Mouse (Mus musculus): ENCODE results near the gene Gfm2.
"Not testable (repeated sequence)": the region's sequence is repeated elsewhere in the genome, so short reads cannot be mapped to it uniquely, and the experiment has no call there.

Gfm2 gene

GRCm38 (mm10) chr13:97137466-97138400 is at the start of gene Gfm2, which contains the start of gene Nsa2:
Gene Gfm2, plus strand, starts transcription at chr13:97137937.
Gene Nsa2, minus strand, starts transcription at chr13:97137937.
- DNase-seq = peak; percentile 91

DNA sequence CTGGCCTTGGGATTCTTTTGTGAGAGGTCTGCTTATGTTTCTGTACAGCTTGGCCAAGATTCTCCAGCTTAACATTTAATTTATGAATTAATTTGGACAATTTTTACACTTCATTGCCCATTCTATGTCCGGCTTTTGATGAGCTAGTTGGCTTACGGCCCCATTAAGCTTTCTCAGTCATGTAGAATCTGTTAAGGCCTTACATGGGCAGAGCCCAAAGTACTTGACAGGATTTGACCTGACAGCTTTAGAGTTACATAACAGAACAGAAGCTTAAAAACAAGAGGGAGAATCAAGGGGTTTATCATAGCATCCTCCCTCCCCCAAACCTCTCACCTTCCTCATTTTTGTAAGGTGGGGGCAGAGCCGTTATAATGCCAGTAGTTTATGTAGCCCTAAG is 49.6 kb upstream of the Gfm2 start:
- no peak for DNase-seq

DNA sequence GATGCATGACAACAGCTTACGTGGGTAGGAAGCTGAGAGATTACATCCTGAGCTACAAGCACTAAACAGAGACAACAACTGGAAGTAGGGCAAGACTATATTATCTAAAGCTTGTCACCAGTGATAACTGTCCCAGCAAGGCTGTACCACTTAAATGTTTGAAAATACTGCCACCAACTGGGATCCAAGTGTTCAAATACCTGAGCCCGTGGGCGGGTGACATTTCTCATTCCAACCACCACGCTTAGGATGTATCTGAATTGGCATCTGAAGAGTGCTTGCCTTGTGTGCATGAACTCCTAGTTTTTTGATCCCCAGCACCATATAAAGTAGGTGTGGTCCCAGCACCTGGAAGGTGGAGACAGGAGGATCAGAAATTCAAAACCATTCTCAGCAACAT is 42.0 kb upstream of the Gfm2 start:
- DNase-seq = no peak

DNA sequence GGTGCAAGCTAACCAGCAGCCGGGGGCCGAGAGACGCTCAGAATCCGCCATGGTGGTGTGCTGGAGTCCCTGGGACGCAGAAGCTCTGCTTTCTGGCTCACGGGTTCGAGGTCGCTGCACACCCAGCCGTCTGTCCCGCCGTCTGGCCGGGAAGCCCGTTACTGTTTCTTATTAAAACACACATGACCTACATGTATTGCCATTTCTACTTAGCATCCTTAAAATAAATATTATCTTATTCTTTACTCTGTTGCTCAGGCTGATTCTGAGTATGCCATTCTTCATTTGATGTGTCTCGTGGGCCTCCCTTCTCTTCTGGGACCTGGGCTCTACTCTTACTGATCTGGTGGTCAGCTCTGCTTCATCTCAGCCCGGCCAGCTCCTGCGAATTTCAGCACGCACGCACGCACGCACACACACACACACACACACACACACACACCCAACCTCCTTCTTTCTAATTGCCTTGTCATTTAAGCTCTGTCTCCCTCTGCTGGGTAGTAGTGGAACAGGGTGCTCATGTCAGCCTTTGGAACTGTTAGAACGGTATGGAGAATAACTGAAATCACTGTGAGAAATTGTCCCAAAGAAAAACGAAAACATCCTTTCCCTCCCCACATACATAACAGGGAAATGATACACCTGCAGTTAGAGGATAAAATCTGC is 38.4 kb upstream of the Gfm2 start, which contains the start of gene Gm6169:
TSS of gene Gm6169 (minus strand) at position 51 of the 666 bp plus-strand sequence.
- peak; percentile 64 for DNase-seq

DNA sequence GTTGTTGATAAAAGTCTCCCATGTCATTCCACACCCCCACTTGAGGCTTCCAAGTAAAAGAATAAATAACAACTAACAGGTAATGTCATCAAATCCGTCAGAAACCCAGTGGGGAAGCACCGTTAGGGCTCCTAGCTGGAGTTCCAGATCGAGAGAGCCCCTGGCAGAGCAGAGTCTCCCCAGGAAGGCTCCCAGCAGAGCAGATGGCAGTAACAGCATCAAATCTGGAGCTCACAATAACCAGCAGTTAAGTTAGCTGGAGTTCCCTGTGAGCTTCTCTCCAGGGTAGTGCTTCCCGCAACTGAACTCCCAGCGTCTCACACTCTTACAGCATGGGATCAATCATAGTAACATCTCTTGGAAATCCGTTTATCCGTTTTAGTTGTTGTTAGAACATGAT is 32.7 kb upstream of the Gfm2 start:
- peak; percentile 42 for DNase-seq

GRCm38 (mm10) chr13:97107721-97108120 is 30.0 kb upstream of the Gfm2 start:
- not testable (repeated sequence) for DNase-seq

DNA sequence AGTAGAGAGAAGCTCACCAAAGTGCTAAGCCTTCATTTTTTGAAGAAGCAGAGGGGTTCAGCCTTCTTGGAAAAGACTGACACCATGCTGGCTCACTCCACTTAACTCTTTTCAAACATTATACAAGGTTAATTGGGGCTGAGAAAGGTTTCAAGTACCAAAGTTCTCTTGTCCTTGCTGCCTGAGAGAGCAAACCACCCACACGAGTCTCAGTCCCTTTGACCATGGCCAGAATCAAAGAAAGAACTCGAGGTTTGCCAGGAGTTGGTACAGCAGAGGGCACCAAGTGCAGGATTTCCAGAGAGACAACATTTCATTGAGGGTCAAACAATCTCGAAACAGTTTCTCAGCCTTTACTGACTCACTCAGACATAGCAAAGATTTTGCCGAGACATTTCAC is 28.7 kb upstream of the Gfm2 start:
- no peak for DNase-seq

GRCm38 (mm10) chr13:97121341-97121740 is 16.4 kb upstream of the Gfm2 start:
- no peak for DNase-seq

DNA sequence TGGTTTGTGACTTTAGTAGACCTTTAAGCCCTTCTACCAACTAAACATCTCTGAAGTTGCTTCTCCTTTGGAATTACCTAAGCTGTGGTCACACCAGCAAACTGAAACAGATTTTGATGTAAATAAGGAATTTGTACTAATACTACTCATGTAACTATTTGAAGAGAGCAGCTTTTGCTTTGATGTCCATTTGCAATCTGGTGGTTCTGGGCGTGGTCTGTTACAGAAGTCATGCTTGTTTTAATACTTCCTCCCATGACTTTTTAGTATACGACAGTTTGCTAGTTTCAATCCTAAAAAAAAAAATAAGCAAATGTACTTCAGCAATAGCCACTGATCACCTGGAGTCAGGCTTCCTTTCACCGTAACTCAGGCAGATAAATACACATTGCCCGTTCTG is 8.1 kb upstream of the Gfm2 start:
- not testable (repeated sequence) for DNase-seq

DNA sequence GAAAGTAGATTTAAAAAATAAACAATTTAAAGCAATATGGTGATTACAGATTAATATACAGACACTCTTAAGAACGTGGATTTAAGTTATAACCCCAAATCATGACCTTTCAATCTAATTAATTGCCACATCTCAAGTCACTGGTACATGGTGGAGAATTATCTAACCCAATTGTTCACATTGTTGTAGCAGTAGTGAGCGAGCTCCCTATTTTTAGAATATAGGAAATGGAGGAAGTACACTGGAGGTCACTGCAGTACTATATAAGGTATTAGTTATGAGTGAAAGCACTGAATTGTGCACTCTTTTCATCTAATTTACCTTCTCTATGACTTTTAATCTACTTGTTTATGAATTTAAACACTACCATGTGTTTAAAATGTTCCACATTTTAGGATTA is 7.3 kb upstream of the Gfm2 start:
- not testable (repeated sequence) for DNase-seq

DNA sequence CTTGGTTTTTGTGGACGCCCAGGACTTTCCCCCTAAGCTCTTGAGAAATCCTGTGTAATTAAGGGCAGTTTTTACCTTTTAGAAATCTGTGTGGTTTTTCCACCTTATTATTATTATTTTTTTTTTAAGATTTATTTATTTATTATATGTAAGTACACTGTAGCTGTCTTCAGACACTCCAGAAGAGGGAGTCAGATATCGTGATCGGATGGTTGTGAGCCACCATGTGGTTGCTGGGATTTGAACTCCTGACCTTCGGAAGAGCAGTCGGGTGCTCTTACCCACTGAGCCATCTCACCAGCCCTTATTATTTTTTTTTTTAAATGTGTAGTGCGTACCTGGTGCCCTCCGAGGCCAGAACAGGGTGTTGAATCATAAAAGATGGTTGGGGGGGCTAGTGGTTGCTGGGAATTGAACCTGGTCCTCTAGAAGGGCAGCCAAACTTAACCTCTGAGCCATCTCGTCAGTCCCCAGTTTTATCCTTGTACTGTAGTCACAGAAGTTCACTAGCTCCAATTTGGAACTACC is 731 bp downstream of the Gfm2 start:
- not testable (repeated sequence) for DNase-seq

DNA sequence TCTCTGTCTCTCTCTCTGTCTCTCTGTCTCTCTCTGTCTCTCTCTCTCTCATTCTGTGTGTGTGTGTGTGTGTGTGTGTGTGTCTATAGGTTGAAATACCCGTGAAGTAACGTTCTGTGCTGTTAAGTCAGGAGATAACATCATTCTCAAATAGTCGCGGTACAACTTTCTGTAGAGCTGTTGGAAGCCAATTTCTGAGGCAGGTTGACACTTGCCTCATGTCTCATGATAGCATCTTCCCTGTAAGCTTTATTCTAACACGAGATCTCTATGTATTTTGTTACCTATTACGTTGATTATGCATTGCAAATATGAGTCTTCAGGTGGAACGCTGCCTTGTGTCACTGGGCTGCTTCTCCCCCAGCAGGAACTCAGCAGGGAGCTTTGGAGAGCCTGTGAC is 4.6 kb downstream of the Gfm2 start:
- no peak for DNase-seq

- no peak for DNase-seq
These were observed 8.1 kb downstream of the Gfm2 start for GRCm38 (mm10) chr13:97145834-97146233.

- DNase-seq = no peak
These were observed 38.0 kb downstream of the Gfm2 start for GRCm38 (mm10) chr13:97175520-97176264.

GRCm38 (mm10) chr13:97176731-97177130 is 39.0 kb downstream of the Gfm2 start:
- no peak for DNase-seq

GRCm38 (mm10) chr13:97178943-97179342 is 41.2 kb downstream of the Gfm2 start:
- DNase-seq = no peak

GRCm38 (mm10) chr13:97180113-97180828 is 42.5 kb downstream of the Gfm2 start:
- no peak for DNase-seq

DNA sequence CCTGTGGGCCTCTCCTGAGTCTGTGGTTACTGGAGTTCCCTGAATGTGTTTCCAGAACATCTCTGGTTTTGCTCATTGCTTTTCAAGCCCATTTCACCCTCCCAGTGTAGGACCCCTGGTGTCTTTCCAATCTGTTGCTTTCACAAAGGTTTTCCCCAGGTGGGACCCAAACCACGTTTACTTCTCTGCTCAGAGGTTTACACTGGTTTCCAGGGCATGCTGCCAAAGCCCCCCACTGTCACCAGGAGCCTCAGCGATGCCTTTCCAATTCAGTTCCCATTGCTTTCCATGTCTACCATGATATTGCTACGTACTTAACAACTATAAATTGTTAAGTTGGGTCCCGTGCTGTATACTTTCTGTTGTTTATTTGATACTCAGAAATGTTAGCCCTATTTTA is 45.1 kb downstream of the Gfm2 start:
- DNase-seq = no peak

DNA sequence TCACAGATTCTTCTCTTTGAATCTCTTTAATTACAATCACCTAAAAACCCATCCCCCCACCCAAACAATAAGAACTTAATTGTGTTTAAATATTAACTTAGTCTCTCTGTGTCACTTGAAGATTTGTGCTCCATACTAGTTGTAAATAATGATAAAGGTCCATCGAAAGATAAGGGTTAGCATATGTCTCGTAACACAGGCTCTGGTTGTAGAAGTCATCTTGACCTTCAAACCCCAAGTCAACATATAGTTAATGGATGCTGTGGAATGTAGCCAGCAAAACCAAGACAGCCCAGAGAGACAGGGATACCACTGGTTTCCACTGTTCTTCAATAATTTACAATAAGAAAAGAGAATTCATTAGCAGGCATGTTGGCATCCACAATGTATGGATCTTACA is 46.4 kb downstream of the Gfm2 start:
- DNase-seq = no peak

- DNase-seq = no peak
These were observed 46.9 kb downstream of the Gfm2 start for GRCm38 (mm10) chr13:97184656-97185055.

GRCm38 (mm10) chr13:97186346-97186745 is 48.6 kb downstream of the Gfm2 start:
- DNase-seq = peak; percentile 69

GRCm38 (mm10) chr13:97187693-97188092 is 50.0 kb downstream of the Gfm2 start:
- peak; percentile 86 for DNase-seq
